Mouse (Mus musculus) v-Abl transformed pro-B cells (cell line): Measurements from ENCODE around the gene Cryz.

ENCODE experiments used
- in situ Hi-C, 2 experiments: fragments of 400-800 bp; cut with MboI; formaldehyde crosslinking; loops; one replicate each; pipeline ENCODE4 v1.15.1; 2025; ENCODE audit not compliant: unreplicated experiment in 2 of 2

Cryz gene

GRCm38 (mm10) chr3:154663976-154664581 lies 67.6 kb downstream of the Cryz start:
- in situ Hi-C loops: no loop called here

GRCm38 (mm10) chr3:154664636-154665035 lies 68.1 kb downstream of the Cryz start:
- in situ Hi-C loops: no loop called here

GRCm38 (mm10) chr3:154668485-154668884 lies 72.0 kb downstream of the Cryz start:
- in situ Hi-C loops: no loop called here

- in situ Hi-C loops: no loop called here
Observed at GRCm38 (mm10) chr3:154670584-154670983, 74.1 kb downstream of the Cryz start.

- in situ Hi-C loops: no loop called here
Observed at GRCm38 (mm10) chr3:154671013-154671412, 74.5 kb downstream of the Cryz start.
